Comparison of ENCODE assay signal across 8 mouse cellular contexts in genomic region chr2:35651297-35651731, GRCm38 (mm10).
A peak's percentile ranks its signal among the peaks of the same experiment; 100 is the strongest.
DNase-seq lines count a peak whose midpoint lies in the region; TF ChIP-seq lines count a peak whose summit lies in the region.

No protein-coding gene starts in this region.

- no peaks in the 10 kb centered on the region for H3K27me3 ChIP-seq in E14TG2a.4 (ENCODE audit: insufficient read depth, low read length)

- peaks cover 4% of the 10 kb centered on the region; the same call in 1 of the 2 replicates for H3K9me3 ChIP-seq in E14TG2a.4 (ENCODE audit: low read length)

- H3K4me3 ChIP-seq in E14TG2a.4 (replicated peaks; ENCODE audit: low read length) = no peak overlapping the region
- H3K4me3 ChIP-seq in gastrocnemius, adult 2 months = no peak overlapping the region

- 0 out of 2 replicates have a peak, but pooled peaks have one; percentile 10 for TF ChIP-seq CTCF in E14TG2a.4 (conservative IDR thresholded peaks at IDR 0.05; ENCODE audit: low read length)
- TF ChIP-seq CTCF in brain, embryonic 14.5 days (IDR thresholded peaks at IDR 0.05; ENCODE audit: borderline replicate concordance, extremely low read depth, insufficient read depth, insufficient read length) = peak; percentile 46; the same call in 1 of the 2 replicates
- TF ChIP-seq CTCF in gastrocnemius, adult 2 months (IDR thresholded peaks at IDR 0.05) = peak; percentile 59

- H3K36me3 ChIP-seq in E14TG2a.4 (ENCODE audit: insufficient read depth, low read length) = no peaks in the 10 kb centered on the region; the same call in 1 of the 2 replicates

- peak; percentile 55 for DNase-seq in layer of hippocampus, adult 11-12 months (ENCODE audit: low spot score)
- DNase-seq in layer of hippocampus, adult 9-10 months (ENCODE audit: low spot score) = no peak
- peak; percentile 76 for DNase-seq in brain, embryonic 14.5 days (ENCODE audit: low read depth)
- DNase-seq in gastrocnemius, adult 2 months = peak; percentile 66
- peak; percentile 45 to 46 for DNase-seq in layer of hippocampus, postnatal 14 days (ENCODE audit: low spot score in 2 of 2)
- DNase-seq in right cerebral cortex, postnatal 14 days = peak; percentile 77
- no peak for DNase-seq in yolk sac, embryonic 10.5 days (ENCODE audit: low spot score)

- peaks cover 36% of the 10 kb centered on the region for H3K4me1 ChIP-seq in E14TG2a.4 (replicated peaks; ENCODE audit: low read depth, low read length)

- peak overlapping the region; percentile 41; the same call in 1 of the 2 replicates for H3K27ac ChIP-seq in gastrocnemius, adult 2 months

- intact Hi-C loops in gastrocnemius, adult 2 months (cut with DNase I) = loop anchor here (2.0 kb wide), 2 partner anchors 83 to 255 kb away; no protein-coding TSS in a partner anchor

- TF ChIP-seq POLR2A in brain, embryonic 14.5 days (IDR thresholded peaks at IDR 0.05; ENCODE audit: borderline replicate concordance, extremely low read depth, insufficient read depth, insufficient read length, poor library complexity, severe bottlenecking) = no peak

Comparison
In these comparisons a context has a peak if more than half of its experiments do, and no peak if none do; other contexts are left out.
1. DNase-seq: peak in layer of hippocampus, adult 11-12 months (single experiment), brain, embryonic 14.5 days (single experiment), gastrocnemius, adult 2 months (single experiment), layer of hippocampus, postnatal 14 days (2 of 2) and right cerebral cortex, postnatal 14 days (single experiment); none in layer of hippocampus, adult 9-10 months (single experiment) and yolk sac, embryonic 10.5 days (single experiment).
2. Peak in every context shown above with its lines, with median percentiles within 50 percentile points of each other: CTCF ChIP-seq.